Mouse (Mus musculus) E14TG2a.4 (cell line): ENCODE measurements around the gene Als2cl.

Experiments used
- CTCF ChIP-seq: conservative IDR thresholded peaks from 2 replicates; pipeline ENCODE4 v1.5.1; 2014; ENCODE audit warnings: low read length
- NANOG ChIP-seq: IDR thresholded peaks from 2 replicates; pipeline ENCODE4 v1.6.1; 2014; ENCODE audit warnings: borderline replicate concordance, low read length, mixed read lengths
- POU5F1 ChIP-seq: IDR thresholded peaks from 2 replicates; pipeline ENCODE4 v1.6.1; 2014; ENCODE audit warnings: low read length, borderline replicate concordance

DNA sequence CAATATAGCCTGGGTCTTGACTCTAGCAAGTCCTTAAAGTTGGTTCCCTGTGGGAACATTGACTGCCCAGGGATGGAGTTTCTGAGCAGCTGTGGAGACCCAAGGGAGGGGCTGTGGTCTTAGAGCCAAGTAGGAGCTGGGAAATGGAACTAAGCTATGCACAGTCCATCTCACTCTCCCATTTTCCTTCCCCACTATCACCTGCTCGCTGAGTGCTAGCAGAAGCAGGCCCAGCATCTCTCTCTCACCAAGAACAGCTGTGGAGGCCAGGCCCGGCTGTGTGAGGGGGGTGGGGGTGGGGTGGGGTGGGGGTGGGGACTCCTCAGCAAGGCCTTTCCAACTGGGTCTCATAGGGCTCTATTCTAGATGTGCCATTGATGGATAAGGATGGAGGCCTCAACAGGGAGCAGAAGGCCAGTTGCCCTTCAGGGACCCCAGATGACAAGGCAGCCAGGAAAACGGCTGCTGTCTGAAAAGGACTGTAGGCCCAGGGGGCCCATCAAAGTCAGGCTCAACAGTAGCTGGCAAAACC lies 4.9 kb upstream of the Als2cl start:
- TF ChIP-seq CTCF: no peak
- TF ChIP-seq NANOG: no peak
- TF ChIP-seq POU5F1: no peak
